Mouse (Mus musculus) mouse embryonic stem cell (cell line): ENCODE results near the gene Shc1.

Experiments used
- in situ Hi-C, 2 experiments: fragments of 300-500 bp; cut with MboI; formaldehyde crosslinking; loops; 1 replicate in 1 of 2; 3 replicates in 1 of 2; pipeline ENCODE4 v1.14.3; 2019 to 2020; ENCODE audit warnings: low sequenced_read_pairs in 2 of 2, low pct_unique_long_range_greater_than_20kb in 1 of 2, mixed read lengths in 1 of 2; ENCODE audit not compliant: unreplicated experiment in 1 of 2

The Shc1 gene

GRCm38 (mm10) chr3:89434532-89434931, 16.3 kb downstream of the Shc1 start:
- in situ Hi-C loops, result no loop called here

- in situ Hi-C loops, result no loop called here
Observed at GRCm38 (mm10) chr3:89435041-89435440, 16.8 kb downstream of the Shc1 start.

- in situ Hi-C loops, result no loop called here
Observed at GRCm38 (mm10) chr3:89436176-89437113, 18.2 kb downstream of the Shc1 start, which contains the start of gene Pbxip1. Gene Pbxip1 (plus strand): TSS chr3:89436706.

- in situ Hi-C loops, result no loop called here
Observed at GRCm38 (mm10) chr3:89437269-89437668, 19.0 kb downstream of the Shc1 start.

GRCm38 (mm10) chr3:89440691-89441090, 22.4 kb downstream of the Shc1 start:
- in situ Hi-C loops, result no loop called here

GRCm38 (mm10) chr3:89448720-89449537, 30.7 kb downstream of the Shc1 start:
- in situ Hi-C loops, result loop anchor here in 1 of 2 experiments (5.0 kb wide), 1 partner anchor 33 kb away; no protein-coding TSS in a partner anchor

GRCm38 (mm10) chr3:89449541-89449940, 31.3 kb downstream of the Shc1 start:
- in situ Hi-C loops, result loop anchor here in 1 of 2 experiments (5.0 kb wide), 1 partner anchor 33 kb away; no protein-coding TSS in a partner anchor

GRCm38 (mm10) chr3:89451916-89452315, 33.7 kb downstream of the Shc1 start:
- in situ Hi-C loops, result no loop called here

- in situ Hi-C loops, result no loop called here
Observed at GRCm38 (mm10) chr3:89454401-89455177, 36.3 kb downstream of the Shc1 start, which contains the start of gene Pmvk. Gene Pmvk (plus strand): TSS chr3:89454541.

GRCm38 (mm10) chr3:89455786-89456285, 37.6 kb downstream of the Shc1 start:
- in situ Hi-C loops, result no loop called here

GRCm38 (mm10) chr3:89456726-89457665, 38.8 kb downstream of the Shc1 start:
- in situ Hi-C loops, result no loop called here

- in situ Hi-C loops, result no loop called here
Observed at GRCm38 (mm10) chr3:89458372-89458964, 40.2 kb downstream of the Shc1 start.

GRCm38 (mm10) chr3:89458965-89459807, 40.9 kb downstream of the Shc1 start:
- in situ Hi-C loops, result no loop called here

GRCm38 (mm10) chr3:89468268-89468667, 50.0 kb downstream of the Shc1 start:
- in situ Hi-C loops, result no loop called here

- in situ Hi-C loops, result no loop called here
Observed at GRCm38 (mm10) chr3:89472280-89472679, 54.0 kb downstream of the Shc1 start.

GRCm38 (mm10) chr3:89473838-89474237, 55.6 kb downstream of the Shc1 start:
- in situ Hi-C loops, result no loop called here
